Mouse (Mus musculus) embryo, embryonic 10 days (tissue): ENCODE measurements around the gene Olfr482.

ENCODE experiments used
- DNase-seq: peaks from one replicate; pipeline ENCODE4 v3.0.0-alpha.2; 2015; ENCODE audit warnings: low spot score

The Olfr482 gene

GRCm38 (mm10) chr7:108097486-108097885 is at the start of gene Olfr482:
TSS of gene Olfr482 (minus strand) at chr7:108097586.
- no peak for DNase-seq

GRCm38 (mm10) chr7:108127349-108127748 is 30.0 kb upstream of the Olfr482 start, which contains the start of gene Olfr484:
TSS of gene Olfr484 (minus strand) at chr7:108127449.
- DNase-seq: no peak

GRCm38 (mm10) chr7:108121416-108121815 is 24.0 kb upstream of the Olfr482 start:
- DNase-seq: no peak

GRCm38 (mm10) chr7:108120681-108121080 is 23.3 kb upstream of the Olfr482 start:
- DNase-seq: no peak

- DNase-seq: no peak
Measured at GRCm38 (mm10) chr7:108100549-108100948, 3.2 kb upstream of the Olfr482 start, which contains the start of gene Olfr483. TSS of gene Olfr483 (plus strand) at chr7:108100849.

DNA sequence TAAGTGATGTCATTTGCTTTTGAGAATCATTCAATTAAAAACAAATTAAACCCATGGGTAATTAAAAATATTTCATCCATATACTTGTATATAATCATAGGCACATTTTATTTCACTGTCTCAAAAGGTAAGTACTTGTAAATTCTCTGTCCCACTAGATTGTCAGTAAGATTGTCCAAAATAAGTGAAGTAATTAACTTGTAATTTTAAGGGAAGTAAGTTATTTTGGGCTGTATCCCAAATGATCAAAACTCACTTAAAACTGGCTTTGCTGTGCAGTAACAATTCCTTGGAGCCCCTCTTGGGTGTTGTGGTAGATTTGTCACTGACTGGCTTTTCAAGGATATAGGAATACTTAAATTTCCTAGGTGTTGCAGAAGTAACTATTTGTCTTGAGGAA is 17.8 kb downstream of the Olfr482 start, which contains the start of gene Olfr481:
TSS of gene Olfr481 (plus strand) at position 301 of the 400 bp plus-strand sequence.
- DNase-seq: no peak

GRCm38 (mm10) chr7:108067246-108067645 is 30.1 kb downstream of the Olfr482 start, which contains the start of gene Olfr480:
TSS of gene Olfr480 (minus strand) at chr7:108067346.
- DNase-seq: no peak

DNA sequence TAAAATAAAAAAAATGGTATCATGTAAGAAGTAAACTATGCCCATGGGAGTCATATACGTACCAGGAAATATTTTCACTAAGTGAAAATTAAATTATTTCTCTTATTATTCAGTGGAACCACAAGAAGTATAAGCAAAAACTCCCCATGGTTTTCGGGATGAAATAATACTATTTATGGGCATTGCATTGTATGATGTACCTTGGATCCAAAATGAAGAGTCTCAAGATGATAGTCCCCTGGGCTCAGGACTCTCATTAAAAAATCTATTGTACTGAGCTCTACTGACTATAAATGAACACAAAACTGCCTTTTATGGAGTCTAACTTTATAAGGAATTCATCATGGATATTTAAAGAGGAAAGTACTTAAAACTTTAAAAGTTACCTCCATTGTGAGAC is 47.0 kb downstream of the Olfr482 start, which contains the start of gene Olfr479:
TSS of gene Olfr479 (plus strand) at position 301 of the 400 bp plus-strand sequence.
- DNase-seq: no peak
